In the genomic region with DNA sequence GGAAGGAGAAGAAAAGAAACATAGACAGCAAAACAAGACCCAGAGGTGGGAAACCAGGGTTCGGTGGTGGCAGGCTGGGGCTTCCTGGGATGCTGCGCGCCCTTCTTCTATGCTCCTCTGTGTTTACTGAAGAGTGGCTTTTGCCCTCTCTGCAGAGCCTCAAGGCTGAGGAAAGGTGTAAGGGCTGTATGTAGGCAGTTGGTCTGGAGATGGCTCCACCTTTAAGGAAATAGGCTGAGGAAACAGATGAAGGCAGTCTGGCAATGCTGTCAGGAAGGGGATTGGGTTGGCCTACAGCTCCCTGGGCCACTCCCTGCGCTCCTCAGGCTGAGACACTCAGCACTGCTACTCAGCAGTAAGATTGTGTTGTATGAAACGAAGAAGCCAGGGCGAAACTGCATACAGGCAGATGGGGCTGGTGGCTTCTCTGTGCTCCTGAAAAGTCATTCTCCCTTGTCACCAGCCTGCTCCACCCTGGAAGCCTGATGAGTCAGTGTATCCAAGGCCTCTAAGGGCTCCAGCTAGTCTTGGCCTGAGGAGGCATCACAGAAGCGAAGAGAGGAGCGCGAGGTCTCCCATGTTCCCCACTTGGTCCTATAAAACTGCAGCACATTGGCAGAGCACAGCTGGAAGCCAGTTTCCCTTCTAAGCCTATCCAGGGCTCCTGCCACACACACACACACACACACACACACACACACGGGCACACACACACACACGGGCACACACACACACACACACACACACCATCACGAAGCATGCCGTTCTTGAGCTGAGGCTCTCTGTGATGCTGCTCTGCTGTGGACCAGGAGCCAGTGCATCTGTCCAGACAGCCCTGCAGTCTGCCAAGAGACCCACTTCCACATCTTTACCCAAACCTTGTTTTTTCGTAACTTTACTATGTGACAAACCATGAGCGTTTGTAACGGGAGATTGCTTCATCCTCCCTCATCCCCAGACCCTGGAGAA, we compare ENCODE assay signal across 9 mouse cellular contexts.
DNase-seq lines count a peak whose midpoint lies in the region; ATAC-seq and TF ChIP-seq lines count a peak whose summit lies in the region.
"Had no signal": no experiment of that assay in that cellular context is flagged by ENCODE, and none has a peak within 500 bp of the region (broad histone marks: within the 10 kb centered on the region; RNA-seq: fewer than 3 reads in every experiment).

No protein-coding gene starts in this region.

- no peak for TF ChIP-seq POLR2A in cerebellum, adult 2 months (IDR thresholded peaks at IDR 0.05; ENCODE audit: borderline replicate concordance, insufficient read depth, low read length)

- H3K27me3 ChIP-seq in embryonic facial prominence, embryonic 13.5 days: no peaks in the 10 kb centered on the region
- no peaks in the 10 kb centered on the region for H3K27me3 ChIP-seq in hindbrain, embryonic 13.5 days
- H3K27me3 ChIP-seq in neural tube, embryonic 11.5 days (ENCODE audit: control insufficient read depth, insufficient read depth, low read length): no peaks in the 10 kb centered on the region
- H3K27me3 ChIP-seq in cerebellum, adult 2 months (ENCODE audit: control insufficient read depth, insufficient read depth, low read length): no peaks in the 10 kb centered on the region

- peak; percentile 95 for DNase-seq in heart, adult 11 months
- DNase-seq in heart, adult 8-10 months (ENCODE audit: low spot score): no peak
- DNase-seq in neural tube, embryonic 11.5 days (ENCODE audit: low spot score): no peak
- DNase-seq in cerebellum, adult 2 months: no peak
- no peak for DNase-seq in frontal cortex, postnatal 10 days (ENCODE audit: low spot score in 2 of 2)

- peak overlapping the region; percentile 87 for H3K27ac ChIP-seq in embryonic facial prominence, embryonic 13.5 days
- H3K27ac ChIP-seq in hindbrain, embryonic 13.5 days: peak overlapping the region; percentile 64
- H3K27ac ChIP-seq in neural tube, embryonic 11.5 days (ENCODE audit: low read depth, low read length): peak overlapping the region; percentile 42
- H3K27ac ChIP-seq in cerebellum, adult 2 months (ENCODE audit: insufficient read depth, low read length): no peak overlapping the region
- H3K27ac ChIP-seq: heart, embryonic 13.5 days had no signal

- ATAC-seq in embryonic facial prominence, embryonic 13.5 days (ENCODE audit: insufficient number of reproducible peaks, insufficient read depth, low FRiP score, low TSS enrichment, low read depth): no peak
- peak; percentile 58 for ATAC-seq in hindbrain, embryonic 13.5 days (ENCODE audit: low FRiP score)
- ATAC-seq in neural tube, embryonic 11.5 days (ENCODE audit: insufficient read depth, low FRiP score, low TSS enrichment): peak; percentile 42
- ATAC-seq in erythroblast, adult 5-6 weeks (replicated peaks; ENCODE audit: low FRiP score, poor library complexity, severe bottlenecking): no peak

- H3K36me3 ChIP-seq in embryonic facial prominence, embryonic 13.5 days: no peaks in the 10 kb centered on the region
- no peaks in the 10 kb centered on the region for H3K36me3 ChIP-seq in hindbrain, embryonic 13.5 days
- no peaks in the 10 kb centered on the region for H3K36me3 ChIP-seq in neural tube, embryonic 11.5 days (ENCODE audit: control insufficient read depth, insufficient read depth, low read length)
- H3K36me3 ChIP-seq: heart, embryonic 13.5 days had no signal

- peaks cover 22% of the 10 kb centered on the region for H3K4me1 ChIP-seq in embryonic facial prominence, embryonic 13.5 days
- H3K4me1 ChIP-seq in hindbrain, embryonic 13.5 days (replicated peaks): peaks cover 23% of the 10 kb centered on the region
- H3K4me1 ChIP-seq in neural tube, embryonic 11.5 days (ENCODE audit: control insufficient read depth, insufficient read depth, low read length): peaks cover 7% of the 10 kb centered on the region
- no peaks in the 10 kb centered on the region for H3K4me1 ChIP-seq in cerebellum, adult 2 months (ENCODE audit: control insufficient read depth, insufficient read depth, low read length)

- 50% methylated on average over 16 of the region's 16 CpGs for WGBS in embryonic facial prominence, embryonic 13.5 days
- 47% methylated on average over 16 of the region's 16 CpGs for WGBS in hindbrain, embryonic 13.5 days
- WGBS in neural tube, embryonic 11.5 days: 57% methylated on average over 16 of the region's 16 CpGs
- WGBS in cerebellum, adult 2 months: 54% methylated on average over 16 of the region's 16 CpGs

- TF ChIP-seq CTCF in cerebellum, adult 2 months (IDR thresholded peaks at IDR 0.05; ENCODE audit: borderline replicate concordance, insufficient read depth, low read depth, low read length): no peak

- peak overlapping the region; percentile 39 for H3K4me2 ChIP-seq in embryonic facial prominence, embryonic 13.5 days
- H3K4me2 ChIP-seq in hindbrain, embryonic 13.5 days: peak overlapping the region; percentile 2; the same call in 1 of the 2 replicates
- no peak overlapping the region; the same call in 1 of the 2 replicates for H3K4me2 ChIP-seq in neural tube, embryonic 11.5 days (ENCODE audit: low read depth)
- H3K4me2 ChIP-seq: heart, embryonic 13.5 days had no signal

- H3K9ac ChIP-seq in embryonic facial prominence, embryonic 13.5 days: peak overlapping the region; percentile 44; the same call in 1 of the 2 replicates
- 0 out of 2 replicates have a peak overlapping the region, but pooled peaks have one; percentile 21 for H3K9ac ChIP-seq in hindbrain, embryonic 13.5 days
- no peak overlapping the region for H3K9ac ChIP-seq in neural tube, embryonic 11.5 days (ENCODE audit: low read length)
- H3K9ac ChIP-seq: heart, embryonic 13.5 days had no signal

- no peaks in the 10 kb centered on the region for H3K9me3 ChIP-seq in embryonic facial prominence, embryonic 13.5 days
- H3K9me3 ChIP-seq in hindbrain, embryonic 13.5 days: no peaks in the 10 kb centered on the region
- H3K9me3 ChIP-seq in neural tube, embryonic 11.5 days (ENCODE audit: control insufficient read depth, low read length): no peaks in the 10 kb centered on the region
- H3K9me3 ChIP-seq: heart, embryonic 13.5 days had no signal

- no peak overlapping the region; the same call in 1 of the 2 replicates for H3K4me3 ChIP-seq in embryonic facial prominence, embryonic 13.5 days
- H3K4me3 ChIP-seq in hindbrain, embryonic 13.5 days: no peak overlapping the region
- H3K4me3 ChIP-seq in neural tube, embryonic 11.5 days (ENCODE audit: low read depth, low read length): no peak overlapping the region
- H3K4me3 ChIP-seq in cerebellum, adult 2 months (replicated peaks; ENCODE audit: insufficient read depth, low read depth, low read length): no peak overlapping the region
- H3K4me3 ChIP-seq: heart, embryonic 13.5 days had no signal

Comparison
In these comparisons a context has a peak if more than half of its experiments do, and no peak if none do; other contexts are left out.
1. ATAC-seq: peak in hindbrain, embryonic 13.5 days (single experiment) and neural tube, embryonic 11.5 days (single experiment); none in embryonic facial prominence, embryonic 13.5 days (single experiment) and erythroblast, adult 5-6 weeks (single experiment).